Mouse (Mus musculus) spleen, adult 2 months (tissue): Measurements from ENCODE around the gene Sec14l5. TPM values are rescaled to one million over a fixed set of nuclear protein-coding genes. Genes with fewer than 3 reads are reported as not detected.

Experiments used
- DNase-seq, 2 experiments: peaks; one replicate each; pipeline versions ENCODE4 v3.0.0 to v3.0.0-alpha.2; 2012 to 2021; ENCODE audit warnings: low spot score in 2 of 2, low read depth in 1 of 2
- H3K27ac ChIP-seq: fragments of 200-500 bp; 2 replicates; pipeline ENCODE4 v1.5.1; 2012; ENCODE audit warnings: low read length, inconsistent platforms; ENCODE audit not compliant: insufficient read depth
- H3K27me3 ChIP-seq: fragments of 200-500 bp; 2 replicates; pipeline ENCODE4 v1.6.1; 2012; ENCODE audit warnings: mild to moderate bottlenecking, moderate library complexity, low read length, inconsistent platforms; ENCODE audit not compliant: control insufficient read depth, insufficient read depth
- H3K36me3 ChIP-seq: fragments of 200-500 bp; 2 replicates; pipeline ENCODE4 v1.6.1; 2012; ENCODE audit warnings: mild to moderate bottlenecking, low read length, inconsistent platforms; ENCODE audit not compliant: control insufficient read depth, insufficient read depth
- H3K4me1 ChIP-seq: fragments of 200-500 bp; 2 replicates; pipeline ENCODE4 v1.6.1; 2011; ENCODE audit warnings: inconsistent platforms; ENCODE audit not compliant: control insufficient read depth, insufficient read depth, insufficient read length
- H3K4me3 ChIP-seq: fragments of 200-500 bp; 2 replicates; pipeline ENCODE4 v1.5.1; 2011; ENCODE audit warnings: mild to moderate bottlenecking, inconsistent platforms; ENCODE audit not compliant: insufficient read depth, insufficient read length; ENCODE audit errors: extremely low read depth
- CTCF ChIP-seq: fragments of 200-500 bp; IDR thresholded peaks from 2 replicates; pipeline ENCODE4 v1.5.1; 2011; ENCODE audit warnings: mild to moderate bottlenecking, inconsistent platforms; ENCODE audit not compliant: insufficient read depth, insufficient read length, insufficient replicate concordance; ENCODE audit errors: extremely low read depth
- POLR2A ChIP-seq: fragments of 200-500 bp; IDR thresholded peaks from 2 replicates; pipeline ENCODE4 v1.6.1; 2011; ENCODE audit warnings: low read depth, low read length, inconsistent platforms
- WGBS: fragments of 180-500 bp; shearing (Covaris S2); methylation state at CpG from one replicate; pipeline ENCODE4 v1.1.7; 2018; 5-methylcytosine and 5-hydroxymethylcytosine counted together
- polyA plus RNA-seq: library from polyadenylated mRNA; depleted of rRNA; stranded (reverse); fragments of >200 nt; gene quantifications from 2 replicates; pipeline ENCODE4 v1.2.3, GENCODE M21; 2012

Sec14l5 gene
- polyA plus RNA-seq, 1 experiment, result 0.55 TPM

DNA sequence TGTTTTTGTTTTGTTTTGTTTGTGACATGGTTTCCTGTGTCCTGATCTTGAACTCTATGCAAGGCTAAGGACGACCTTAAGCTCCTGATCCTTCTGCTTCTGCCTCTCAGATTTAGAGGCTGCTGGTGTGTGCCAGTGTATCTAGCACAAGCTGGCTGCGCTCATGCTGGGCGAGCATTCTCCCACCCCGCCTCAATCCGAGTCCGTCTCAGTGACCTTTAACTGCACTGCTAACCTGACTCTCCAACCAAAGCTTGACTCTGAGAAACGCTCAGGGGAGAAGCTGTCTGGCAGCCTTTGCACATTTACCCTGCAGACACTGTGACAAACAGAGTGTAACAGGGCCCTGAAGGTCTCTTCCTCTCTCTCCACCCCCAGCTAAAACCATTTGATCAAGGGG, 38.8 kb downstream of the Sec14l5 start:
- TF ChIP-seq CTCF (no peak), POLR2A (no peak)
- no peaks in the 10 kb centered on the region for H3K4me1 ChIP-seq
- no peak overlapping the region for H3K27ac ChIP-seq
- no peak overlapping the region for H3K4me3 ChIP-seq
- DNase-seq, result no peak
- no peaks in the 10 kb centered on the region for H3K36me3 ChIP-seq
- 73% methylated on average over 7 of the region's 7 CpGs for WGBS
- no peaks in the 10 kb centered on the region for H3K27me3 ChIP-seq

DNA sequence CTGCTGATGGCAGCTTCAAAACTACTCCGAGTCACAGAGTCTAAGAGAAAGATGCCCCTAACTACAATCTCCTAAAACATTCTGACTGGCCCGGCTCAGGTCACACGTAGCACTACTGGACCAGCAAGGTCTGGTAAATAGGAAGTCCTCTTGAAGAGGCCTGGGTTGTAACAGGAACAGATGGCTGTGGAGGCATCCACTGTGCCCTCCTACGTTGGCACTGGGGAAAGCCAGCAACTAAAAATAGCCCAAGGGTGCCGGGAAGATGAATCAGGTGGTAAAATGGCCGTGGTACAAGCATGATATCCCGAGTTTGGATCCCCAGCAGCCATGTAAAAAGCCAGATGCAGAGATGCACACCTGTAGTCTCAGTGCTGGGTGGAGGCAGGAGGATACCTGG, 39.3 kb downstream of the Sec14l5 start:
- no peak for DNase-seq
- 41% methylated on average over 7 of the region's 7 CpGs for WGBS
- Histone ChIP-seq H3K36me3 (no peaks in the 10 kb centered on the region), H3K27me3 (no peaks in the 10 kb centered on the region), H3K4me3 (no peak overlapping the region), H3K4me1 (no peaks in the 10 kb centered on the region), H3K27ac (no peak overlapping the region)
- TF ChIP-seq CTCF (no peak), POLR2A (no peak)

GRCm38 (mm10) chr16:5195080-5195479, 48.2 kb downstream of the Sec14l5 start:
- DNase-seq, result peak; percentile 19 to 40
- TF ChIP-seq CTCF (peak; percentile 54; the same call in 1 of the 2 replicates), POLR2A (no peak)
- H3K36me3 ChIP-seq, result peaks cover 27% of the 10 kb centered on the region
- no peak overlapping the region for H3K27ac ChIP-seq
- no peak overlapping the region for H3K4me3 ChIP-seq
- 43% methylated on average over 6 of the region's 6 CpGs for WGBS
- no peaks in the 10 kb centered on the region for H3K27me3 ChIP-seq
- no peaks in the 10 kb centered on the region for H3K4me1 ChIP-seq

GRCm38 (mm10) chr16:5202681-5203080, 55.8 kb downstream of the Sec14l5 start:
- WGBS, result 16% methylated on average over 4 of the region's 4 CpGs
- Histone ChIP-seq H3K27ac (peak overlapping the region; percentile 62), H3K4me3 (peak overlapping the region; percentile 94; the same call in 1 of the 2 replicates), H3K36me3 (peaks cover 24% of the 10 kb centered on the region), H3K27me3 (no peaks in the 10 kb centered on the region), H3K4me1 (peaks cover 3% of the 10 kb centered on the region)
- peak; percentile 4 to 30 for DNase-seq
- peak; percentile 46; the same call in 1 of the 2 replicates for TF ChIP-seq CTCF
- TF ChIP-seq POLR2A, result no peak

- Histone ChIP-seq H3K27ac (peak overlapping the region; percentile 62), H3K4me1 (peaks cover 3% of the 10 kb centered on the region), H3K27me3 (no peaks in the 10 kb centered on the region), H3K36me3 (peaks cover 21% of the 10 kb centered on the region), H3K4me3 (peak overlapping the region; percentile 94)
- TF ChIP-seq POLR2A (no peak), CTCF (no peak)
- WGBS, result under 1% methylated on average over 36 of the region's 36 CpGs
- peak; percentile 4 to 32 for DNase-seq
These were observed 56.3 kb downstream of the Sec14l5 start for GRCm38 (mm10) chr16:5203200-5203599.

GRCm38 (mm10) chr16:5203668-5204433, 56.9 kb downstream of the Sec14l5 start, which contains the start of gene Nagpa:
Nagpa (minus strand) TSS chr16:5204012.
- Histone ChIP-seq H3K4me3 (peak within 1 kb of the TSS; percentile 94), H3K36me3 (peaks cover 14% of the 10 kb centered on the region), H3K27ac (peak within 1 kb of the TSS; percentile 62), H3K27me3 (no peaks in the 10 kb centered on the region), H3K4me1 (peaks cover 3% of the 10 kb centered on the region)
- 2% methylated on average over 40 of the region's 40 CpGs for WGBS
- DNase-seq, result peak; percentile 63 to 72
- TF ChIP-seq CTCF (no peak), POLR2A (peak; percentile 44)

DNA sequence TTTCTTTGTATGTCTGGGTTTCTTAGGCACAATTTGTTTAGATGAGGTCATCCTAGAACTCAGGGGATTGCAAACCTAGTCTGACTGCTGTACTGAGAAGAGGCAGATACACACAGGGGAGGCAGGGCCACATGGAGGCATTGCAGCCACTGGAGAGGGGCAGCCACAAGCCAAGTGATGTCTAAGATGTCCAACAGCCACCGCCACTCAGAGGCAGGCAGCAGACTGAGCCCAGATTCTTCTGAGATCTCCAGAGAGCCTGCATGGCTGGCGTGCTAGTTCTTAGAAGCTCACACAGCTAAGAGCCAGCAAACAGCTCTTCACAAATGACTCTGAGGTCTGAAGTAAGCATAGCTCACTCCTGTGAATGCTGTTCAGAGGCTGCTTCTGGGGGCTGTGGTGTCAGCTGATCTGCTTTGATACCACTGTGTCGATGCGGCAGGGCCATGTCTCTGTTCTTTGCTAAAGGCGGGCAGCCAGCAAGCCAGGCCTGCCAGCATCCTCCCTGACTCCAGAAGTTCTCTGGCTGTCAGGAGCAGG, 58.6 kb downstream of the Sec14l5 start:
- no peak for TF ChIP-seq POLR2A
- no peak for TF ChIP-seq CTCF
- H3K4me1 ChIP-seq, result peaks cover 7% of the 10 kb centered on the region

More for the DNA sequence above, 58.6 kb downstream of the Sec14l5 start:
- Histone ChIP-seq H3K27me3 (no peaks in the 10 kb centered on the region), H3K27ac (no peak overlapping the region), H3K4me3 (no peak overlapping the region), H3K36me3 (0 out of 2 replicates have a peak, but pooled peaks cover 2% of the 10 kb centered on the region)
- 97% methylated on average over 5 of the region's 5 CpGs for WGBS
- no peak for DNase-seq
